Mouse (Mus musculus) thymus, adult 2 months (tissue): ENCODE measurements around the gene Cryz.

Experiments
- CTCF ChIP-seq: fragments of 200-500 bp; IDR thresholded peaks from 2 replicates; pipeline ENCODE4 v1.5.1; 2012; ENCODE audit warnings: mild to moderate bottlenecking, control low read depth, low read length, moderate library complexity, borderline replicate concordance; ENCODE audit not compliant: control insufficient read depth, poor library complexity, insufficient read depth; ENCODE audit errors: extremely low read depth
- POLR2A ChIP-seq: fragments of 200-500 bp; IDR thresholded peaks from 2 replicates; pipeline ENCODE4 v1.6.1; 2012; ENCODE audit warnings: mild to moderate bottlenecking, low read length, control low read depth, moderate library complexity; ENCODE audit not compliant: control insufficient read depth, poor library complexity, insufficient read depth; ENCODE audit errors: extremely low read depth

GRCm38 (mm10) chr3:154646638-154647442 is 50.3 kb downstream of the Cryz start:
- TF ChIP-seq POLR2A (no peak), CTCF (no peak)
